Mouse (Mus musculus): ENCODE results near the gene Igsf8. TPM values are rescaled to one million over a fixed set of nuclear protein-coding genes. Genes with fewer than 3 reads are reported as not detected.

The Igsf8 gene
- polyA plus RNA-seq, 1 experiment from 2014 or later: 17.7 TPM

DNA sequence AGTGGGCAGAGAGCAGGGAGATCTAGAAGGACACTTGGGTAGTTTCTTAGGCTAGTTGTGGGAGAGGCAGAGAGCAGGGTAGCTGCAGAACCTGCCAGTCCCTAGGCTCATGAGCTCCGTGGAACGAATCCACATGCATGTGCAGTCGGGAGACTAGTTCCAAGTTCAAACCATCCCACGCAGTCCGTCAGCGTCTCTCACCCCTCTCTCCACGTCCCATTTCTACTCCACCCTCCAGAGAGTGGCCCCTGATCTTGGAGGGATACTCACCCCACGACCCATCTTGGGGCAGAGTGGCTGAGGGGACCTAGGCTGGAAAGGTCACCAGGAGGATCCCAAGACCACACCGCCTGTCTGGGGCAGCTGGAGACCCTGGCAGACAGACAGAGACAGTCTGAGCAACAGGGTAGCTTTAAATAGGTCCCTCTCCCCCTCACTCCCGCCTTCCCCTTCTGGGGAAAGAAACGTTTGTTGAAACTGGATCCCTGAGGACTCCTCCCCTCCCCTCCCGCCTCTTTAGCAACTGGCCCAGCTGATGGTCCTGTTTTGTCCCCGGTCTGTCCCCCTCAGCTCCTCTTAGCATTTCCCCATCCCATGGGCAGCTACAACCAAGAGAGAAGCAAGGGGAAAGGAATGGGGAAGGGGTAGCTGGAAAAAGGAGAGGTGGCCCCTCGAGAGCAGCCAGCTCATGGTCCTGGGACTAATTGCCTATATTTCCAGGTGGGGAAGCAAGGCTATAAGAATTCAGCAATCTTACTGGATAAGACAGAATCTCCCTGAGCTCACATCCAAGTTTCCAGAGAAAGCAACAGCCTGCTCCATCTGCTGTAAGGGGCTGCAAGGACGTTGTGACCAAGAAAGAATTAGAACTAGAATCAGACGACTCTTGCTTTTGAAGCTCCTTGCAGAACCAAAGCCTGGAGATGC lies 36.4 kb downstream of the Igsf8 start, which contains the start of gene Atp1a2:
TSS of gene Atp1a2 (minus strand) at position 454 of the 927 bp plus-strand sequence.
- peak within 1 kb of the TSS; percentile 48 for H3K4me2 ChIP-seq (replicated peaks; ENCODE audit: low read depth)
- 21% methylated on average over 16 of the region's 16 CpGs for WGBS
- peak within 1 kb of the TSS; percentile 31; the same call in 1 of the 2 replicates for H3K9ac ChIP-seq (ENCODE audit: low read depth, low read length)
- peaks cover 10% of the 10 kb centered on the region; the same call in 1 of the 2 replicates for H3K27me3 ChIP-seq (replicated peaks; ENCODE audit: control insufficient read depth, insufficient read depth, low read length)
- H3K9me3 ChIP-seq (ENCODE audit: control insufficient read depth): no peaks in the 10 kb centered on the region
- no peak for ATAC-seq
- H3K4me3 ChIP-seq (ENCODE audit: low read depth, low read length): peak within 1 kb of the TSS; percentile 18
- H3K4me1 ChIP-seq (replicated peaks; ENCODE audit: control insufficient read depth, insufficient read depth, low read length): no peaks in the 10 kb centered on the region
- no peak for TF ChIP-seq CTCF (IDR thresholded peaks at IDR 0.05; ENCODE audit: low read depth)
- no peak within 1 kb of the TSS; the same call in 1 of the 2 replicates for H3K27ac ChIP-seq (ENCODE audit: low read depth, low read length)
- no peaks in the 10 kb centered on the region for H3K36me3 ChIP-seq (ENCODE audit: control insufficient read depth, insufficient read depth)

DNA sequence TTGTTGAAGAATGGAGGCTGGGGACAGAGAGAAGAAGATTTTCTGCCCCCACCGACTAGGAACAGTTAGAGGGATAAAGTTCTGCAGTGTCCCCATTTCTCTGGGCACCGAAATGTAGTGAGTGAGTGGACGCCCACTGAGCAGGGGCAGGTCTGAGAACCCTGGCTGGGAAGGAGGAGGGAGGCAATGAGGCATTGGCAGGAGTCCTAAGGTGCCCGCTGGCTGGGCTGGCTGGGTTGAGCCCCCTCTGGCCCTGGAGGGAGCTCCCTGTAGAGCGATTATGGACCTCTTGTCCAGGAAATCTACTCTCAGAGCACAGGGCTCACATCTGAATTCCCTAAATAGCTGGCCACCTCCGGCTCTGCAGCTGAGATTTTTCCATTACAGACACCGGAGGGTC lies 38.1 kb downstream of the Igsf8 start:
- no peaks in the 10 kb centered on the region for H3K36me3 ChIP-seq (ENCODE audit: control insufficient read depth, insufficient read depth)
- no peak overlapping the region for H3K4me2 ChIP-seq (replicated peaks; ENCODE audit: low read depth)
- TF ChIP-seq CTCF (IDR thresholded peaks at IDR 0.05; ENCODE audit: low read depth): no peak
- H3K9me3 ChIP-seq (ENCODE audit: control insufficient read depth): no peaks in the 10 kb centered on the region
- H3K9ac ChIP-seq (ENCODE audit: low read depth, low read length): no peak overlapping the region
- no peaks in the 10 kb centered on the region for H3K4me1 ChIP-seq (replicated peaks; ENCODE audit: control insufficient read depth, insufficient read depth, low read length)
- 78% methylated on average over 7 of the region's 7 CpGs for WGBS
- no peak overlapping the region for H3K4me3 ChIP-seq (ENCODE audit: low read depth, low read length)
- H3K27me3 ChIP-seq (replicated peaks; ENCODE audit: control insufficient read depth, insufficient read depth, low read length): peaks cover 10% of the 10 kb centered on the region; the same call in 1 of the 2 replicates
- H3K27ac ChIP-seq (ENCODE audit: low read depth, low read length): no peak overlapping the region
- no peak for ATAC-seq

DNA sequence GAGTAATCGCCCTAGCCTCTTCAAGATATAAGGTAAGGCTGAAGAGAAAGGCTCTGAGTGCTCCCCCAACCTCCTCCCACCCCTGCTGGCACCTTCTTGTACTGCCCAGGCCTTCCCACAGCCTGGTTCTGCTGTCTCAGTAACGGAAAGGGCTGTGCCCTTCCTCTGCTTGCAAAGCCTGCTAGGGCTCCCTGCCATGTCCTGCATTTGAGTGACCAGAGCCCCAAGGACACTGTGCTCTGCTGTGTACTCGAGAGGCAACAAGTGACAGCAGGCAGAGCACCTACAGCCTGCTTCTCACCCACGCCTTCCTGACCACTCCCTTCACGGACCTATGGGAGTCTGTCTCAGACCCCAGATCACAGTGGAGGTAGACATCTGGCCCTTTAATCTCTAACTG lies 38.8 kb downstream of the Igsf8 start:
- Histone ChIP-seq H3K27ac (ENCODE audit: low read depth, low read length) (no peak overlapping the region), H3K36me3 (ENCODE audit: control insufficient read depth, insufficient read depth) (no peaks in the 10 kb centered on the region), H3K4me3 (ENCODE audit: low read depth, low read length) (no peak overlapping the region), H3K27me3 (replicated peaks; ENCODE audit: control insufficient read depth, insufficient read depth, low read length) (peaks cover 10% of the 10 kb centered on the region; the same call in 1 of the 2 replicates), H3K9ac (ENCODE audit: low read depth, low read length) (no peak overlapping the region), H3K4me2 (replicated peaks; ENCODE audit: low read depth) (no peak overlapping the region), H3K9me3 (ENCODE audit: control insufficient read depth) (no peaks in the 10 kb centered on the region), H3K4me1 (replicated peaks; ENCODE audit: control insufficient read depth, insufficient read depth, low read length) (no peaks in the 10 kb centered on the region)
- ATAC-seq: no peak
- TF ChIP-seq CTCF (IDR thresholded peaks at IDR 0.05; ENCODE audit: low read depth): no peak
- 64% methylated on average over 5 of the region's 5 CpGs for WGBS

DNA sequence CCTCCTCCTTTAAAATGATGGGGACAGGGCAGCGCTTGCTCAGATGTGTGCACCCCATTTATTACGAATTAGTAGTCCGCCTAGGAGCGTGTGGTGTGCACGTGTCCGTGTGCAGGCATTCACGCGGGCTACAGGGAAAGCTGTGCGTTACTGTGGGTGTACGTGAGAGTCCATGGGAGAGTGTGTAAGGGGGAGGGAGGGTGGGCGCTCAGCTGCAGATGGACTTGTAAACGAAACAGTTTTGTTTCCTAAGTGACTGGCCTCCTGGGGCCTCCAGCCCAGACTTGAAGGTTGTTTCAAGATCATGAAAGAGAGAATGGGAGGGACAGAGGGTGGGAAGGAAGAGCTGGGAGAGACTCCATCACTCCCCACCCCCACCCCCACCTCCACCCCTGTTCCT lies 39.7 kb downstream of the Igsf8 start:
- H3K4me3 ChIP-seq (ENCODE audit: low read depth, low read length): no peak overlapping the region
- 56% methylated on average over 12 of the region's 12 CpGs for WGBS
- no peaks in the 10 kb centered on the region for H3K36me3 ChIP-seq (ENCODE audit: control insufficient read depth, insufficient read depth)
- peaks cover 10% of the 10 kb centered on the region; the same call in 1 of the 2 replicates for H3K27me3 ChIP-seq (replicated peaks; ENCODE audit: control insufficient read depth, insufficient read depth, low read length)
- no peaks in the 10 kb centered on the region for H3K4me1 ChIP-seq (replicated peaks; ENCODE audit: control insufficient read depth, insufficient read depth, low read length)
- no peak overlapping the region for H3K27ac ChIP-seq (ENCODE audit: low read depth, low read length)
- no peaks in the 10 kb centered on the region for H3K9me3 ChIP-seq (ENCODE audit: control insufficient read depth)
- ATAC-seq: no peak
- no peak for TF ChIP-seq CTCF (IDR thresholded peaks at IDR 0.05; ENCODE audit: low read depth)
- H3K4me2 ChIP-seq (replicated peaks; ENCODE audit: low read depth): no peak overlapping the region
- no peak overlapping the region for H3K9ac ChIP-seq (ENCODE audit: low read depth, low read length)

DNA sequence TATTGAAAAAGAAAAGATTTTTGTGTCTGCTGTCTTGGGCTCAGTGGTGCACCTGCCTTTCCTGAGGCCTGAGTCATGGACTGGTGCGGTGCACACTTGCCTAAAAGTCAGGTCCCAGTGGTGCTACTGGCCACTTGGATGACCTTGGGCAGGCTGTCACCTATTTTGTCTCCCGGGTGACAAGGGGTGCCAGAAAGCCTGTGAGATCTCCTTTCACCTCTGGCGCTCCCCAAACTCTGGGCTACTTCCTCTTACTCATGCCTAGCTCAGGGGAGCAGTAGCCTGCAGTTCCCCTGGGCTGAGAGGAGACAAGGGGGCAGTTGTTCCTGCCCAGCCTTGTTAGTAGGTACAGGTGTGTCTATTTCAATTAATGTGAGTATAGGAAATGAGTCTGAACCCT lies 40.9 kb downstream of the Igsf8 start:
- H3K9ac ChIP-seq (ENCODE audit: low read depth, low read length): no peak overlapping the region
- no peak overlapping the region for H3K27ac ChIP-seq (ENCODE audit: low read depth, low read length)
- H3K36me3 ChIP-seq (ENCODE audit: control insufficient read depth, insufficient read depth): no peaks in the 10 kb centered on the region
- H3K4me3 ChIP-seq (ENCODE audit: low read depth, low read length): no peak overlapping the region
- TF ChIP-seq CTCF (IDR thresholded peaks at IDR 0.05; ENCODE audit: low read depth): no peak
- 69% methylated on average over 3 of the region's 3 CpGs for WGBS
- H3K27me3 ChIP-seq (replicated peaks; ENCODE audit: control insufficient read depth, insufficient read depth, low read length): peaks cover 10% of the 10 kb centered on the region; the same call in 1 of the 2 replicates
- no peaks in the 10 kb centered on the region for H3K9me3 ChIP-seq (ENCODE audit: control insufficient read depth)
- H3K4me1 ChIP-seq (replicated peaks; ENCODE audit: control insufficient read depth, insufficient read depth, low read length): no peaks in the 10 kb centered on the region
- ATAC-seq: no peak
- H3K4me2 ChIP-seq (replicated peaks; ENCODE audit: low read depth): no peak overlapping the region

DNA sequence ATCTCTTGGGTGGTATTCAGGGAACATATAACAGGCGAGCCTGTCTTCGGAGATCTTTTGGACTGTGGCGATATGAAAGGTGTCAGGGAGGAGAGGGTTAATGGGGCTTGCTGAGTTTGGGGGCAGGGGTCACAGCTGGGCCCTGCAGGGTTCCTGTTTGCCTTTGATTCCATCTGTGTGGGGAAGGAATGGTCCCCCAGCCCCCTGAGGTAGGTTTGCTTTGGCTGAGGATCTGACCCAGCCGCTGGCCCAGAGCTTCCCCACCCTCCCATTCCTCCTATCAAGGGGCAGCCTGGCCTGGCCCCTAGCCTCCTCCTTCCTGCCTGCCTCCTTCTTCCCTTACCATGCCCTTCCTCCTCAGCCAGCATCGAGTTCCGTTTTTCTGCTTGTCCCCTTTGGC lies 41.4 kb downstream of the Igsf8 start:
- WGBS: 49% methylated on average over 6 of the region's 6 CpGs
- H3K9me3 ChIP-seq (ENCODE audit: control insufficient read depth): no peaks in the 10 kb centered on the region
- H3K4me1 ChIP-seq (replicated peaks; ENCODE audit: control insufficient read depth, insufficient read depth, low read length): no peaks in the 10 kb centered on the region
- no peak overlapping the region for H3K4me3 ChIP-seq (ENCODE audit: low read depth, low read length)
- H3K36me3 ChIP-seq (ENCODE audit: control insufficient read depth, insufficient read depth): no peaks in the 10 kb centered on the region
- TF ChIP-seq CTCF (IDR thresholded peaks at IDR 0.05; ENCODE audit: low read depth): no peak
- H3K4me2 ChIP-seq (replicated peaks; ENCODE audit: low read depth): no peak overlapping the region
- no peak overlapping the region for H3K27ac ChIP-seq (ENCODE audit: low read depth, low read length)
- ATAC-seq: no peak
- H3K9ac ChIP-seq (ENCODE audit: low read depth, low read length): no peak overlapping the region
- peaks cover 6% of the 10 kb centered on the region; the same call in 1 of the 2 replicates for H3K27me3 ChIP-seq (replicated peaks; ENCODE audit: control insufficient read depth, insufficient read depth, low read length)
